Mouse (Mus musculus): ENCODE results near the gene Sez6l2. TPM values are rescaled to one million over a fixed set of nuclear protein-coding genes. Genes with fewer than 3 reads are reported as not detected.

The Sez6l2 gene
- polyA plus RNA-seq, 1 experiment from 2014 or later = 50.2 TPM

GRCm38 (mm10) chr7:126928384-126929037 lies 21.9 kb upstream of the Sez6l2 start, which contains the start of gene Kctd13:
Gene Kctd13 (plus strand): TSS chr7:126928879.
- Histone ChIP-seq H3K9ac (ENCODE audit: low read depth, low read length) (peak within 1 kb of the TSS; percentile 77), H3K4me3 (ENCODE audit: low read depth, low read length) (peak within 1 kb of the TSS; percentile 61), H3K27me3 (ENCODE audit: control insufficient read depth, insufficient read depth, low read depth, low read length) (no peaks in the 10 kb centered on the region), H3K4me1 (ENCODE audit: control insufficient read depth, insufficient read depth, low read length) (peaks cover 11% of the 10 kb centered on the region), H3K9me3 (replicated peaks; ENCODE audit: control insufficient read depth, low read length, poor library complexity, severe bottlenecking) (no peaks in the 10 kb centered on the region), H3K27ac (ENCODE audit: low read length) (peak within 1 kb of the TSS; percentile 75), H3K36me3 (ENCODE audit: control insufficient read depth, insufficient read depth, low read length) (peaks cover 2% of the 10 kb centered on the region; the same call in 1 of the 2 replicates), H3K4me2 (ENCODE audit: low read length) (peak within 1 kb of the TSS; percentile 78)
- ATAC-seq = peak; percentile 97
- WGBS = 3% methylated on average over 55 of the region's 56 CpGs

GRCm38 (mm10) chr7:126929046-126929445 lies 21.3 kb upstream of the Sez6l2 start:
- peak overlapping the region; percentile 78 for H3K4me2 ChIP-seq (ENCODE audit: low read length)
- H3K27ac ChIP-seq (ENCODE audit: low read length) = peak overlapping the region; percentile 75
- no peaks in the 10 kb centered on the region for H3K27me3 ChIP-seq (ENCODE audit: control insufficient read depth, insufficient read depth, low read depth, low read length)
- H3K9ac ChIP-seq (ENCODE audit: low read depth, low read length) = peak overlapping the region; percentile 77
- peaks cover 3% of the 10 kb centered on the region; the same call in 1 of the 2 replicates for H3K36me3 ChIP-seq (ENCODE audit: control insufficient read depth, insufficient read depth, low read length)
- peaks cover 11% of the 10 kb centered on the region for H3K4me1 ChIP-seq (ENCODE audit: control insufficient read depth, insufficient read depth, low read length)
- ATAC-seq = peak; percentile 85
- H3K9me3 ChIP-seq (replicated peaks; ENCODE audit: control insufficient read depth, low read length, poor library complexity, severe bottlenecking) = no peaks in the 10 kb centered on the region
- peak overlapping the region; percentile 61 for H3K4me3 ChIP-seq (ENCODE audit: low read depth, low read length)
- WGBS = under 1% methylated on average over 27 of the region's 27 CpGs

DNA sequence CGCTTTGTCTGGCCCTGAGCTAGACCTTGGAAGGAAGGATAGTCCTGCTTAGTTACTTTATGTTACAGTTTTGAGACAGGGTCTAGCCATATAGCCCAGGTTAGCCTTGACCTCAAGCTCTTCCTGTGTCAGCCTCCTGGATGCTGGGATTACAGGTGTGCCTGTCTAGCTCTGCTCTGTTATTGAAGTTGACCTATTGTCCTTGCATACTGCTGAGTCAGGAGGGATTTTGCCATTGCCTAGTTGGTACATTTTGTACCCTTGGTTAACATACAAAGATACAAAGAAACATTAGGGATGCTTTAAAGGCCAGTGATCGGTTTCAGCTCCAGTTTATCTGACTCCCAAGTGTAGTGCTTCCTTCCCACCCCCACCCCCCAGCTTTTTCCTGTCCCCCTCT lies 17.7 kb upstream of the Sez6l2 start:
- Histone ChIP-seq H3K36me3 (ENCODE audit: control insufficient read depth, insufficient read depth, low read length) (peaks cover 21% of the 10 kb centered on the region), H3K9me3 (replicated peaks; ENCODE audit: control insufficient read depth, low read length, poor library complexity, severe bottlenecking) (no peaks in the 10 kb centered on the region), H3K27me3 (ENCODE audit: control insufficient read depth, insufficient read depth, low read depth, low read length) (no peaks in the 10 kb centered on the region), H3K27ac (ENCODE audit: low read length) (no peak overlapping the region), H3K4me1 (ENCODE audit: control insufficient read depth, insufficient read depth, low read length) (peaks cover 11% of the 10 kb centered on the region), H3K4me2 (ENCODE audit: low read length) (no peak overlapping the region), H3K9ac (ENCODE audit: low read depth, low read length) (no peak overlapping the region), H3K4me3 (ENCODE audit: low read depth, low read length) (no peak overlapping the region)
- no peak for ATAC-seq
- WGBS = 90% methylated on average over 2 of the region's 2 CpGs

DNA sequence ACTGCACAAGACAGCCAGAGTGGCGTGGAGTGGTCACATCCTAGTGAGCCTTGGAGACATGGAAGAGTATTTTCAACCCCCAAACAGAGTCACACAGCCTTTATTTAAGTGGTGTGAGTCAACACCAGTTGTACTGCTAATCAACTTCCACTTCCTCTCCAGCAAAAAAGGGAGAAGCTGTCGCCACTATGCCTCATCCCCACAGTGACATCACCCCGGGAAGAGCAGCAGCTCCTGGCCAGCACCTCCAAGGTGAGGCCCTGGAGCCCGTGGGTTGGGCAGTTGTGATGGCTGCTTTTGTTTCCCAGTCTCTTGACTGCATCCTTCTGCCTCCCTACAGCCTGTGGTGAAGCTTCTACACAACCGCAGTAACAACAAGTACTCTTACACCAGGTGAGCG lies 9.2 kb upstream of the Sez6l2 start:
- Histone ChIP-seq H3K27ac (ENCODE audit: low read length) (no peak overlapping the region), H3K9ac (ENCODE audit: low read depth, low read length) (no peak overlapping the region), H3K9me3 (replicated peaks; ENCODE audit: control insufficient read depth, low read length, poor library complexity, severe bottlenecking) (no peaks in the 10 kb centered on the region), H3K4me2 (ENCODE audit: low read length) (no peak overlapping the region), H3K4me1 (ENCODE audit: control insufficient read depth, insufficient read depth, low read length) (no peaks in the 10 kb centered on the region), H3K4me3 (ENCODE audit: low read depth, low read length) (no peak overlapping the region), H3K27me3 (ENCODE audit: control insufficient read depth, insufficient read depth, low read depth, low read length) (no peaks in the 10 kb centered on the region), H3K36me3 (ENCODE audit: control insufficient read depth, insufficient read depth, low read length) (peaks cover 34% of the 10 kb centered on the region)
- WGBS = 54% methylated on average over 6 of the region's 6 CpGs
- ATAC-seq = no peak

DNA sequence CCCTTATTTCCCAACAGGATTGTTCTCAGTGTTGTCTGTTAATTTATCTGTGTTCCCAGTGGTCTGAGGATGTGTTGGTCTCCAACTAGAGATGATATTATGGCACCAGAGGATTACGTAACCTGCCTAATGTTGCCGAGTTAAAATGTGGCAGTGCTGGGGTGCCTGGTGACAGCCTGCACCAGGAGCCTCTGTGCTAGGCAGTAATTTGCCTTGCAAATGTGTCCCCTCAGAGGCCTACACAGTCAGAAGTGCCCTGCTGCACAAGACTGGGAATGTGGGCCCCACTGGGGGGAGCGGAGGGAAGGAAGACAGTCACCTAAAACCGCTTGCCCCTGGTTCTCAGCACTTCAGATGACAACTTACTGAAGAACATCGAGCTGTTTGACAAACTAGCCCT lies 8.6 kb upstream of the Sez6l2 start:
- H3K4me3 ChIP-seq (ENCODE audit: low read depth, low read length) = no peak overlapping the region
- no peak overlapping the region for H3K4me2 ChIP-seq (ENCODE audit: low read length)
- H3K36me3 ChIP-seq (ENCODE audit: control insufficient read depth, insufficient read depth, low read length) = peaks cover 29% of the 10 kb centered on the region
- no peaks in the 10 kb centered on the region; the same call in 1 of the 2 replicates for H3K4me1 ChIP-seq (ENCODE audit: control insufficient read depth, insufficient read depth, low read length)
- H3K27me3 ChIP-seq (ENCODE audit: control insufficient read depth, insufficient read depth, low read depth, low read length) = no peaks in the 10 kb centered on the region
- H3K9ac ChIP-seq (ENCODE audit: low read depth, low read length) = no peak overlapping the region
- H3K9me3 ChIP-seq (replicated peaks; ENCODE audit: control insufficient read depth, low read length, poor library complexity, severe bottlenecking) = no peaks in the 10 kb centered on the region
- no peak overlapping the region for H3K27ac ChIP-seq (ENCODE audit: low read length)
- 50% methylated on average over 5 of the region's 5 CpGs for WGBS
- no peak for ATAC-seq

DNA sequence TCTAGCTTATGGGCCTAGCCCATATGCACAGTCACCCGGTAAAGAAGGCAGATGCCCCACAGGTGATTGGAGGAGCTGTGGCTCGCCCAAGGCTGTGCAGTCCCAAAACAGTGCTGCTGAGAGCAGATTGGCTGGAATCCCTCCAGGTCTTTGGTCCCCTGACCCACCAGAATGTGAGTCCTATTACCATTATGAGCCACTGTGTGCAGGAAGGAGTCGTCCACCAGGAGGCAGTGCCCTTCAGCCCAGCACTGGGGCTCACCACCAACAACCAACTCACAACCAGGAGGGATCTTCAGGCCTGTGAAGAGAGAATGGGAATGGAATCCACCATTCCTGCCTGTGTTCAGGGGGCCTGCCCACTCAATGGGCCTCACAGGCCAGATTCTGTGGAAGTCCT lies 3.8 kb upstream of the Sez6l2 start:
- no peak overlapping the region for H3K27ac ChIP-seq (ENCODE audit: low read length)
- no peak for ATAC-seq
- WGBS = 41% methylated on average over 3 of the region's 3 CpGs
- H3K4me2 ChIP-seq (ENCODE audit: low read length) = no peak overlapping the region
- peaks cover 23% of the 10 kb centered on the region for H3K4me1 ChIP-seq (ENCODE audit: control insufficient read depth, insufficient read depth, low read length)
- H3K36me3 ChIP-seq (ENCODE audit: control insufficient read depth, insufficient read depth, low read length) = peaks cover 19% of the 10 kb centered on the region
- no peaks in the 10 kb centered on the region for H3K27me3 ChIP-seq (ENCODE audit: control insufficient read depth, insufficient read depth, low read depth, low read length)
- H3K9ac ChIP-seq (ENCODE audit: low read depth, low read length) = no peak overlapping the region
- H3K9me3 ChIP-seq (replicated peaks; ENCODE audit: control insufficient read depth, low read length, poor library complexity, severe bottlenecking) = no peaks in the 10 kb centered on the region
- no peak overlapping the region for H3K4me3 ChIP-seq (ENCODE audit: low read depth, low read length)

- Histone ChIP-seq H3K4me2 (ENCODE audit: low read length) (peak overlapping the region; percentile 78), H3K27me3 (ENCODE audit: control insufficient read depth, insufficient read depth, low read depth, low read length) (no peaks in the 10 kb centered on the region), H3K4me1 (ENCODE audit: control insufficient read depth, insufficient read depth, low read length) (peaks cover 43% of the 10 kb centered on the region), H3K4me3 (ENCODE audit: low read depth, low read length) (peak overlapping the region; percentile 56), H3K9ac (ENCODE audit: low read depth, low read length) (peak overlapping the region; percentile 71), H3K9me3 (replicated peaks; ENCODE audit: control insufficient read depth, low read length, poor library complexity, severe bottlenecking) (no peaks in the 10 kb centered on the region), H3K27ac (ENCODE audit: low read length) (peak overlapping the region; percentile 93), H3K36me3 (ENCODE audit: control insufficient read depth, insufficient read depth, low read length) (peaks cover 10% of the 10 kb centered on the region)
- ATAC-seq = no peak
- 69% methylated on average over 10 of the region's 10 CpGs for WGBS
Measured at GRCm38 (mm10) chr7:126948626-126949025, 1.7 kb upstream of the Sez6l2 start.

- peak within 1 kb of the TSS; percentile 56 for H3K4me3 ChIP-seq (ENCODE audit: low read depth, low read length)
- peaks cover 43% of the 10 kb centered on the region for H3K4me1 ChIP-seq (ENCODE audit: control insufficient read depth, insufficient read depth, low read length)
Measured at GRCm38 (mm10) chr7:126949403-126949792, 965 bp upstream of the Sez6l2 start, which contains the start of gene Asphd1. Gene Asphd1 (minus strand): TSS chr7:126949582.

More at GRCm38 (mm10) chr7:126949403-126949792, 965 bp upstream of the Sez6l2 start, which contains the start of gene Asphd1:
- Histone ChIP-seq H3K36me3 (ENCODE audit: control insufficient read depth, insufficient read depth, low read length) (peaks cover 10% of the 10 kb centered on the region), H3K27ac (ENCODE audit: low read length) (peak within 1 kb of the TSS; percentile 93), H3K9ac (ENCODE audit: low read depth, low read length) (peak within 1 kb of the TSS; percentile 71), H3K9me3 (replicated peaks; ENCODE audit: control insufficient read depth, low read length, poor library complexity, severe bottlenecking) (no peaks in the 10 kb centered on the region), H3K4me2 (ENCODE audit: low read length) (peak within 1 kb of the TSS; percentile 78), H3K27me3 (ENCODE audit: control insufficient read depth, insufficient read depth, low read depth, low read length) (no peaks in the 10 kb centered on the region)
- under 1% methylated on average over 21 of the region's 21 CpGs for WGBS
- ATAC-seq = peak; percentile 74

All from midbrain, embryonic 16.5 days (tissue).